Mouse (Mus musculus): ENCODE measurements around the gene Mrpl34.

Mrpl34 gene

GRCm38 (mm10) chr8:71469411-71469810 is 4.7 kb downstream of the Mrpl34 start:
- DNase-seq, result peak; percentile 57

DNA sequence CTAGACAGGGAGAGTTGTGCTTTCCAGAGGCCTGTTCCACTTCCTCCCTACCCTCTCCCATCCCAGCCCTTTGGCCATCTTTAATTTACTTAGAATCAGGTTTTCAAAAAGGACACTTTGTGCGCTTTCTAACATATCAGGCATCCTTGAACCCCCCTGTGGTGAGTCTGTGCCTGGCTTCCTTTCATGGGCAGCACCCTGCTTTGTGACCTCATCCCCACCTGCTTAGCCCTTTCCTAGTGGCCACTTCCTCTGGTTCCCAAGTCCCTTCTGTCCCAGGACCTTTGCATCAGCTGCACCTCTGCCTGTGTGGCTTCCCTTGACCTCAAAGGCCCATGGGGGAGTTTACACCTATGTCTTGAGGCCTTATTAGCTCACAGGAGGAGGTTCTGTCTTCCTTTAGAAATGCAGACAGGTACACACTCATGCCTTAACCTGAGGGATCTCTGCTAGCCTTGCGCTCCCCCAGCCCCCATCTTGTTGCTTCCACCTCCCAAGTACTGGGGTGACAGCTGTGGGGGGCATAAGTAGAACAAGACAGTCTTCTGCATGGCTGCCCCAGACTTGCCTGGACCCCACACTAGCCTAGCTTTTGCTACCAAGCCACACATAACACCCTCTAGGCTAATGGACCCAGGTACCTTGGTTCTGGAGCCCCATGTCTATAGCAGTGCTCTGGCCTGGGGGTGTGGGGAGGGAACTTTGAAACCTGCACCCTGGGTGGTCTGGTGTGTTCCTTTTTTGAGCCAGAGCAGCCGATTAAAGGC is 5.6 kb downstream of the Mrpl34 start:
- DNase-seq, result no peak

- DNase-seq, result no peak
Measured at GRCm38 (mm10) chr8:71470913-71471255, 6.1 kb downstream of the Mrpl34 start.

DNA sequence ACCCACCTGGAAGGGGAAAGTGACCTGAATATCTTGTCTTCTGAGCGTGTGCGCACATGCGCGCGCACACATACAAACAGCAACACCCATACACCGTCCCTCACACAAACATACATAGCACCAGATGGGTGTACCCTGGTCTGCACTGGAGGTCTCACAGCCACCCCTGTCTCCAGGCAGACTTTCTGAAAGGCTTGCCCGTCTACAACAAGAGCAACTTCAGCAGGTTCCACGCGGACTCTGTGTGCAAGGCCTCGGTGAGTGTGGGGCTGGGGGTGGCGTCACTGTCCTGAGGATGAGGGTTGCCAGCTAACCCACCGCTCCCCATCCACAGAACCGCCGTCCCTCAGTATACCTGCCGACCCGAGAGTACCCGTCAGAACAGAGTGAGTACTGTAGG is 7.1 kb downstream of the Mrpl34 start:
- DNase-seq, result no peak

GRCm38 (mm10) chr8:71472601-71473386 is 8.0 kb downstream of the Mrpl34 start:
- no peak for DNase-seq

DNA sequence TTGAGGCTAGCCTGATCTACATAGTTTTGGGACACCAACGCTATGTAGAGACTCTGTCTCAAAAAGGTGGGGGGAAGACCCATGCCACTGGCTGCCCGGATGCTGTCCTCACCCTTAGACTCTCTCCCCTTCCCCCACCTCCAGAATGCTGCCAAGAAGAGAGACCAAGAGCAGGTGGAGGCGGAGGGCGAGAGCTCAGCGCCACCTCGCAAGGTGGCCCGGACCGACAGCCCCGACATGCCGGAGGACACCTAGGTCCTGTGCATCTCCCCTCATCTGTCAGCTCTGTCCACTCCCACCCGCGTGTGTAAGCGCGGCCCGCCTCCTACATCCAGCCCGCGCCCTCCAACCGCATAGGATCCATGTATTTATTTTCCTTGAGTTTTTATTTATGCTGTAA is 9.6 kb downstream of the Mrpl34 start:
- no peak for DNase-seq

GRCm38 (mm10) chr8:71474785-71475701 is 10.3 kb downstream of the Mrpl34 start:
- peak; percentile 29 for DNase-seq

DNA sequence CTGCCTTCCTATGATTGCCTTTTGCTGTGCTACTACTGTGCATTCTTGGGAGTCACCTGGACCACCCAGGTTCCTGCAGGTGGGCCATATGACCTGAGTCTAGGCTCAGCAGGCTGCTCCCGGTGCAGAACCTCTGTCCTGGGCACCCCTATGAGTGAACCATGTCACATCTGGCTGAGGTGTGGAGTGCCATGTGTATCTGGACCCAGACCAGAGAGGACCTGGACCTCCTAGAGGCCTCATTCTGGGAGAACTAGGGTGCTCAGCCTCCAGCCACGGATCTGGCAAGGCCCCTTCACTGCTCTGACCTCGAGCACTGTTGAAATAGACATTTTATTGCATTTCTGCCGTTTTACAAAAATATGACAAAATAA is 10.9 kb downstream of the Mrpl34 start:
- no peak for DNase-seq

- DNase-seq, result peak; percentile 85
Measured at GRCm38 (mm10) chr8:71476099-71476940, 11.6 kb downstream of the Mrpl34 start.

GRCm38 (mm10) chr8:71477196-71477845 is 12.6 kb downstream of the Mrpl34 start:
- DNase-seq, result peak; percentile 46

- DNase-seq, result no peak
Measured at GRCm38 (mm10) chr8:71478943-71479342, 14.2 kb downstream of the Mrpl34 start.

- DNase-seq, result no peak
Measured at GRCm38 (mm10) chr8:71483932-71484331, 19.2 kb downstream of the Mrpl34 start.

DNA sequence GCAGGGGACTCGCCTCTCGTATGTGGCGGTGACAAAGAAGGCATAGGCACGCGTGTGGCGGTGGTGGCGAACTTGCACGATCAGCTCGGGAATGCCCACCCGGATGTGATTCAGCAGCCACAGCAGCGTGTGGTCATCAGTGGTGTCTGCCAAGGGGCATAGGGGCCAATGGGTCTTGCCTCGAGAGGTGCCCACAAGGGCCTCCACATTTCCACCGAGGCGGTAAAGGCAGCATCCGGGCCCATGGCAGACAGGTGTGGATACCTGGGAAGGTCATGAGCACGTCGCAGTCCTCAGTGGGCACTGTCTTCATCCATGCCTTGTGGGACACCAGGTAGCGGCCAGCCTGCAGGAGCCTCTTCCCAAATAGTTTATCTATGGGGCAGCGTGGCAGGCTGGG is 20.0 kb downstream of the Mrpl34 start:
- no peak for DNase-seq

GRCm38 (mm10) chr8:71485142-71486135 is 20.7 kb downstream of the Mrpl34 start, which contains the start of gene Ano8:
TSS of gene Ano8 (minus strand) at chr8:71485963.
- peak; percentile 87 for DNase-seq

- DNase-seq, result no peak
Measured at GRCm38 (mm10) chr8:71486136-71486529, 21.4 kb downstream of the Mrpl34 start.

DNA sequence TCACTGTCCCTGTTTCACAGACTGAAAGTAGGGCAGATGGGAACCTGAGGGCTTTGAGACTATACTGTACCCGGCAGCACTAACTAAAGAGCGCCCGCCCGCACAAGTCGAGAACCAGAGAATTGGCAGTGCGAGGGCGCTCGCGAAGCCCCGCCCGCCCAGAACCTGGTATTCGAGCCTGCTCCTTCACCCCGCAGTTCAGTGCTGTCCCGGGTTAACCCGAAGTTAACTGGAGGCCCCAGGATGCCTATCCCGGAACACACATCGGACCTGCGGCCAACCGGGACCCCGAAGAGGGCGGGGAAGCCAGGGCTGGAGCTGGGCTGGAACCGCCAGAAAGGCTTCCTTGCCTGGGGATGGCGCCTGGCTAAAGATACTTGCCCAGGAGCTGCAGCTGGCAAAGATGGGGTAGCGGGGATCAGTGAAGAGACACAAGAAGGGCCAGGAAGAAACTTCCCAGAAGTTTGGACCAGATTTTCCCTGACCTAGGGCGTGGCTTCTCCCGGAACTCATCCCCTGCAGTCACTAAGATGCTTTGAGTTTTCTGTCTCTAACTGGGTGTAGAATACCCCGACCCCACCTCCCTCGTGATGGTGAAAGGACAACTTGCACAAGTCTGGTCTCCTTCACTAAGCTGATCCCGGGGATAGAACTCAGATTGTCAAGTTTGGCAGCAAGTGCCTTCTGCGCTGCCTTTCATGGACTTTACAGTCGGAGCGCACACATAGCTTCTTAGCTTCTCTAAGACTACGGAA is 23.1 kb downstream of the Mrpl34 start, which contains the start of gene Gtpbp3:
Gene Gtpbp3, plus strand, starts transcription at position 413 of the 755 bp plus-strand sequence.
- peak; percentile 74 for DNase-seq

- peak; percentile 68 for DNase-seq
Measured at GRCm38 (mm10) chr8:71488454-71488853, 23.7 kb downstream of the Mrpl34 start.

DNA sequence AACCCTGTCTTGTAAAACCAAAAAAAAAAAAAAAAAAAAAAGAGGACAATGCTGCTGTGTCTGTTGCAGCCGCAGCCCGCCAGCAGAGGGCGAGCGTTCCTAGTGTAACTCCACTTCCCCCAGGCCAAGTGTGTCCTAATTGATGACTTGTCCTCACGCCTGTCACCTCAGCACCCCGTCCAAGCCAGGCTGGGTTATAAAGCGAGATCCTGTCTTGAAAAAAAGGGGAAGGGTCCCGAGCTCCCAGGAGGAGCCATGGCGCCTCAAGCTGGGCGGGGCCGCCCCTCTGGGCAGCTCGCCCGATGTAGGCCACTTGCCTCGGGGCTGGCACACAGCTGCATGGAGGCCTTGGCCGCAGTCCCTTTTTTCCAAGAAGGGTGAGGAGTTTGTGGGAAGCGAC is 30.3 kb downstream of the Mrpl34 start:
- peak; percentile 87 for DNase-seq

GRCm38 (mm10) chr8:71495811-71496210 is 31.1 kb downstream of the Mrpl34 start:
- DNase-seq, result no peak

- peak; percentile 61 for DNase-seq
Measured at GRCm38 (mm10) chr8:71496481-71496880, 31.7 kb downstream of the Mrpl34 start.
